Mouse (Mus musculus) heart, adult 11 months (tissue): Measurements from ENCODE around the gene Sytl2.
A peak's percentile ranks its signal among the peaks of the same experiment; 100 is the strongest.

Experiments used
- DNase-seq: peaks from one replicate; pipeline ENCODE4 v3.0.0; 2022

The Sytl2 gene

GRCm38 (mm10) chr7:90312151-90312883 is 10.3 kb downstream of the Sytl2 start:
- peak; percentile 88 for DNase-seq

- no peak for DNase-seq
These were observed 11.4 kb downstream of the Sytl2 start for GRCm38 (mm10) chr7:90313421-90313820.

GRCm38 (mm10) chr7:90316823-90317222 is 14.8 kb downstream of the Sytl2 start:
- no peak for DNase-seq

- DNase-seq = no peak
These were observed 17.4 kb downstream of the Sytl2 start for GRCm38 (mm10) chr7:90319446-90319845.

- no peak for DNase-seq
These were observed 18.1 kb downstream of the Sytl2 start for GRCm38 (mm10) chr7:90320124-90320523.

- no peak for DNase-seq
These were observed 23.1 kb downstream of the Sytl2 start for GRCm38 (mm10) chr7:90325166-90325565.

- DNase-seq = no peak
These were observed 28.1 kb downstream of the Sytl2 start for GRCm38 (mm10) chr7:90330200-90330599.

GRCm38 (mm10) chr7:90332483-90333065 is 30.5 kb downstream of the Sytl2 start:
- no peak for DNase-seq

GRCm38 (mm10) chr7:90334362-90334761 is 32.3 kb downstream of the Sytl2 start:
- no peak for DNase-seq

- no peak for DNase-seq
These were observed 32.8 kb downstream of the Sytl2 start for GRCm38 (mm10) chr7:90334831-90335230.

- DNase-seq = no peak
These were observed 33.7 kb downstream of the Sytl2 start for GRCm38 (mm10) chr7:90335755-90336194.

- DNase-seq = no peak
These were observed 39.3 kb downstream of the Sytl2 start for GRCm38 (mm10) chr7:90341212-90341957.

GRCm38 (mm10) chr7:90344903-90345302 is 42.9 kb downstream of the Sytl2 start:
- no peak for DNase-seq

GRCm38 (mm10) chr7:90347779-90348437 is 45.9 kb downstream of the Sytl2 start:
- no peak for DNase-seq

GRCm38 (mm10) chr7:90349014-90349413 is 47.0 kb downstream of the Sytl2 start:
- no peak for DNase-seq

GRCm38 (mm10) chr7:90352183-90352582 is 50.1 kb downstream of the Sytl2 start:
- DNase-seq = no peak

- peak; percentile 82 for DNase-seq
These were observed 51.6 kb downstream of the Sytl2 start for GRCm38 (mm10) chr7:90353488-90354228.

- peak; percentile 66 for DNase-seq
These were observed 52.2 kb downstream of the Sytl2 start for GRCm38 (mm10) chr7:90354229-90354604.

- DNase-seq = peak; percentile 55
These were observed 53.4 kb downstream of the Sytl2 start for GRCm38 (mm10) chr7:90355454-90355853.

- DNase-seq = no peak
These were observed 53.9 kb downstream of the Sytl2 start for GRCm38 (mm10) chr7:90355995-90356394.

GRCm38 (mm10) chr7:90362788-90363187 is 60.7 kb downstream of the Sytl2 start:
- DNase-seq = peak; percentile 74

- peak; percentile 94 for DNase-seq
These were observed 68.2 kb downstream of the Sytl2 start for GRCm38 (mm10) chr7:90370071-90370851.
